Mouse (Mus musculus) heart, postnatal 0 days (tissue): ENCODE measurements around the gene Klrg2.

Experiments used
- CTCF ChIP-seq: IDR thresholded peaks from 2 replicates; pipeline ENCODE4 v1.5.1; 2016; ENCODE audit warnings: antibody characterized with exemption, control low read depth, low read depth
- EP300 ChIP-seq: IDR thresholded peaks from 2 replicates; pipeline ENCODE4 v1.6.1; 2016; ENCODE audit warnings: antibody characterized with exemption, low read depth

DNA sequence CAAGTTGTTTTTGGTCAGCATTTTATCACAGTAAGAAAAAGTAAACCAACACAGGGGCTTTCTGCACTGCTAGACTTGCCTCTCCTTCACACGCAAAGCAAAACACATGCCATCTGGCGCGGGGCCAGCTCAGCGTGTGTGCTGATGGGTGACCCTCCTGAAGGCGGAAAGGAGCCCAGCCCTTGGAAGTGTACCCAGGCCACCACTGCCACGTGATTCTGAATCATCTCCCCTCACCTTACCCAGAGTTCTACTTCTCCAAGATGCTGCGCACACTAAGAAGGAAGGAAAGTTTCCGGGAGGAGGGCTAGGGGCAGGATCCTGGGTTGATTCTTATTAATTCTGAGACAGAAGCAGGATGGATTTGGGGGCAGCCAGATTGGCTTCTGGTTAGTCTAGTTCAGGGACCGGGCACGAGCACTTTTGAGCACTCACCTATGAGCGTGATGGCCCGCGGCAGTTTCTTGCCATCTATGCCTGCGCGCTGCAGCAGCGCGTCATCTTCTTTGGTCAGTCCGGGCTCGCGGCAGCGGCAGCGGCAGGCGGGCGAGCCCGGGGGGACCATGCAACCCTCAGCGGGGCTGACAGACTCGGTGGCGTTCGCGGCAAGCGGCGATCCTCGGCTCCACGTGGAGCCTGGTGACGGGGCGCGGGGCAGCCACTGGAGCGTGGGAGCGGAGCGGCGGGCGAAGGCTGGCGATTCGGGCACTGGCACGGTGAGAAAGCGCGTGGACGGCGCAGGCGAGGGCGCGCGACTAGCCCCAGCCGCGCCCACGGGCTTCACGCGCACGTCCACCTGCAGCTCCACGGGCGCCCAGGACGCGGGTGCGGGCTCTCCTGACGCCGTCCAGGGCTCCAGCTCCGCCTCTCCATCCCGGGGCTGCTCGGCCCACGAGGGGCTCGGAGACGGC is 846 bp downstream of the Klrg2 start:
- TF ChIP-seq CTCF (no peak), EP300 (no peak)
